Mouse (Mus musculus) heart, embryonic 16.5 days (tissue): ENCODE measurements at regions not wholly inside any gene's neighbourhood (a gene's known extent, or its start where the extent isn't known, plus 50 kb on each side); places are given as distances from the start of the nearest gene placed in this dataset.

ENCODE experiments used
- ATAC-seq: fragments of 200-750 bp; cut with Nextera tagmentation; replicated peaks from 2 replicates; pipeline ENCODE4 v1.8.0; 2017; ENCODE audit warnings: moderate number of reproducible peaks; ENCODE audit not compliant: insufficient read depth, low FRiP score; ENCODE audit errors: extremely low read depth
- H3K27ac ChIP-seq: fragments of 300-500 bp; sonication (generic); 2 replicates; pipeline ENCODE4 v1.5.1; 2014; ENCODE audit warnings: mild to moderate bottlenecking, low read length, control low read depth, moderate library complexity
- H3K27me3 ChIP-seq: fragments of 300-500 bp; sonication (generic); 2 replicates; pipeline ENCODE4 v1.6.1; 2014; ENCODE audit warnings: low read length, mixed read lengths; ENCODE audit not compliant: control insufficient read depth, insufficient read depth
- H3K36me3 ChIP-seq: fragments of 300-500 bp; sonication (generic); 2 replicates; pipeline ENCODE4 v1.6.1; 2014; ENCODE audit not compliant: control insufficient read depth, insufficient read depth
- H3K4me1 ChIP-seq: fragments of 300-500 bp; sonication (generic); 2 replicates; pipeline ENCODE4 v1.6.1; 2014; ENCODE audit warnings: low read length, mixed read lengths; ENCODE audit not compliant: control insufficient read depth, insufficient read depth
- H3K4me2 ChIP-seq: fragments of 300-500 bp; sonication (generic); 2 replicates; pipeline ENCODE4 v1.6.1; 2014; ENCODE audit warnings: low read depth, mild to moderate bottlenecking, control low read depth, low read length
- H3K4me3 ChIP-seq: fragments of 300-500 bp; sonication (generic); 2 replicates; pipeline ENCODE4 v1.5.1; 2014; ENCODE audit warnings: mild to moderate bottlenecking, control low read depth, low read length
- H3K9ac ChIP-seq: fragments of 300-500 bp; sonication (generic); 2 replicates; pipeline ENCODE4 v1.6.1; 2014; ENCODE audit warnings: low read length, control low read depth
- H3K9me3 ChIP-seq: fragments of 300-500 bp; sonication (generic); replicated peaks from 2 replicates; pipeline ENCODE4 v1.6.1; 2016; ENCODE audit warnings: low read length; ENCODE audit not compliant: control insufficient read depth
- WGBS: fragments of 180-500 bp; shearing (Covaris S2); extraction: QIAGEN DNeasy Blood & Tissue Kit; methylation state at CpG from one replicate; pipeline ENCODE4 v1.1.7; 2014; 5-methylcytosine and 5-hydroxymethylcytosine counted together

GRCm38 (mm10) chr3:138609749-138610148 lies 83.8 kb downstream of the Eif4e start:
- no peak overlapping the region for H3K4me2 ChIP-seq
- H3K27ac ChIP-seq: no peak overlapping the region
- no peaks in the 10 kb centered on the region for H3K9me3 ChIP-seq
- no peak for ATAC-seq
- H3K9ac ChIP-seq: no peak overlapping the region
- 69% methylated on average over 1 of the region's 1 CpGs for WGBS
- peaks cover 9% of the 10 kb centered on the region; the same call in 1 of the 2 replicates for H3K4me1 ChIP-seq
- H3K36me3 ChIP-seq: no peaks in the 10 kb centered on the region
- no peak overlapping the region for H3K4me3 ChIP-seq
- H3K27me3 ChIP-seq: no peaks in the 10 kb centered on the region

DNA sequence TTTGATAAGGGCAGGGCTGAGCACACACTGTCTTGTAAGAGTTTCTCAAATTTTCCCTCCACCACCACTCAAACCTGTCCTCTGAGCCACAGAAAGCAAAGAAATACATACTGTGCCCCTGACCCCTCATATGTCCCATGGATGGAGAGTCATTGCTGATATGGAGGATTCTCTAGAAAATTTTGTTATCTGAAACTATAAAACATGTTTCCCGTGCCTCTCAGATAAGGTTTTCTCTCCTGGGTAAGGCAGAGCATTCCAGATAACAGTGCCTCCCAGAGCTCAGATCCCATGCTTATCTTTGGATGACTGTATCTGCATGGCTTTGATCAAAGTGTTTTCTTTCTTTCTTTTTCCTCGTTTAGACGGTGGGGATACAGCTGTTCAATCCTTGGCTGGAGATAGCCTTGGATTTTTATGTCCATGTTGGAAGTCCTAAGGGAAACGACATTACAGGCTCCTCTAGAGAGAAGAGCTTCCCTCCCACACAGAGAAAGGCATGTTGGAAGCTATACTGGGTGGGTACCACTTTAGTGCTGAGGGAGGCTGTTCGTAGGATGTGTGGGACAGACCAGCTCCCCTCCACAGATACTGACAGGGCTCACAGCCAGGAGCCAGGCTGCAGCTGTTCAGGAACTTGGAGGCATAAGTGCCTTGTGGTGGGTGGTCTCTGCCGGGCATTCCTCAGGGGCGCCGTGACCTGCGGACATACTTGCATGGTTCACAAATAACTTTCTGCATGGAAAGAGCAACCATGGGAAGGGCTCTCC lies 87.1 kb downstream of the Eif4e start:
- peak; percentile 64 for ATAC-seq
- H3K4me2 ChIP-seq: peak overlapping the region; percentile 31; the same call in 1 of the 2 replicates
- no peaks in the 10 kb centered on the region for H3K36me3 ChIP-seq
- H3K9ac ChIP-seq: no peak overlapping the region
- H3K27me3 ChIP-seq: no peaks in the 10 kb centered on the region
- no peak overlapping the region for H3K27ac ChIP-seq
- WGBS: 8% methylated on average over 9 of the region's 9 CpGs
- H3K4me3 ChIP-seq: no peak overlapping the region; the same call in 1 of the 2 replicates
- peaks cover 9% of the 10 kb centered on the region; the same call in 1 of the 2 replicates for H3K4me1 ChIP-seq
- H3K9me3 ChIP-seq: no peaks in the 10 kb centered on the region

GRCm38 (mm10) chr3:138613680-138614079 lies 87.7 kb downstream of the Eif4e start:
- Histone ChIP-seq H3K4me3 (no peak overlapping the region), H3K4me1 (peaks cover 9% of the 10 kb centered on the region; the same call in 1 of the 2 replicates), H3K4me2 (peak overlapping the region; percentile 31; the same call in 1 of the 2 replicates), H3K27ac (no peak overlapping the region), H3K9me3 (no peaks in the 10 kb centered on the region), H3K27me3 (no peaks in the 10 kb centered on the region), H3K36me3 (no peaks in the 10 kb centered on the region), H3K9ac (no peak overlapping the region)
- WGBS: 72% methylated on average over 3 of the region's 3 CpGs
- ATAC-seq: no peak

DNA sequence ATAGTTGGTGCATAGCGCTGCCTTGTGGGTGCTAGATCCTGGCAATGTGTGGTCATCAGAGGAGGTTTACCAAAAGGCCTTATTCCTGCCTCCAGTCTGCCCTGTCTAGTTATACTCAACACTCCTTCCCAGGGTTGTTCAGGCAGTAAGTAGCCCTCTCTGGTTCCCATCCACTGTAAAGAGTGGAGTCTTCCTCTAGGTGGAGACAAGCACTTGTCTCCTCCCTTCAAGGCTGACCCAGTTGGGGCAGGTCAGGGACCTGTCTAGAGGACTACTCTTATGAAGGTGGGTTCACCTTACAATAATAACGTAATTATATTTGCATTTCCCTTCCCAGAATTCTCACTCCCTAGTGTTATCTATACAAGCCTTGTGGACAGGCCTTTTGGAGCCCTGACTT lies 88.9 kb downstream of the Eif4e start:
- Histone ChIP-seq H3K36me3 (no peaks in the 10 kb centered on the region), H3K9ac (no peak overlapping the region), H3K4me3 (no peak overlapping the region), H3K27ac (no peak overlapping the region), H3K4me1 (peaks cover 9% of the 10 kb centered on the region; the same call in 1 of the 2 replicates), H3K27me3 (no peaks in the 10 kb centered on the region), H3K9me3 (no peaks in the 10 kb centered on the region), H3K4me2 (no peak overlapping the region)
- 87% methylated on average over 2 of the region's 2 CpGs for WGBS
- ATAC-seq: no peak

- no peaks in the 10 kb centered on the region for H3K4me1 ChIP-seq
- no peaks in the 10 kb centered on the region for H3K27me3 ChIP-seq
- no peaks in the 10 kb centered on the region for H3K9me3 ChIP-seq
- H3K4me2 ChIP-seq: no peak overlapping the region
- no peak overlapping the region for H3K9ac ChIP-seq
- H3K27ac ChIP-seq: no peak overlapping the region
- no peak for ATAC-seq
- H3K4me3 ChIP-seq: no peak overlapping the region
- H3K36me3 ChIP-seq: no peaks in the 10 kb centered on the region
- 72% methylated on average over 4 of the region's 4 CpGs for WGBS
Observed at GRCm38 (mm10) chr3:138620263-138620662, 94.3 kb downstream of the Eif4e start.

- Histone ChIP-seq H3K27me3 (no peaks in the 10 kb centered on the region), H3K27ac (no peak overlapping the region), H3K4me2 (no peak overlapping the region), H3K4me1 (no peaks in the 10 kb centered on the region), H3K9me3 (no peaks in the 10 kb centered on the region), H3K9ac (no peak overlapping the region), H3K4me3 (no peak overlapping the region), H3K36me3 (no peaks in the 10 kb centered on the region)
- ATAC-seq: no peak
- WGBS: 88% methylated on average over 2 of the region's 2 CpGs
Observed at GRCm38 (mm10) chr3:138624128-138624527, 98.1 kb downstream of the Eif4e start.

DNA sequence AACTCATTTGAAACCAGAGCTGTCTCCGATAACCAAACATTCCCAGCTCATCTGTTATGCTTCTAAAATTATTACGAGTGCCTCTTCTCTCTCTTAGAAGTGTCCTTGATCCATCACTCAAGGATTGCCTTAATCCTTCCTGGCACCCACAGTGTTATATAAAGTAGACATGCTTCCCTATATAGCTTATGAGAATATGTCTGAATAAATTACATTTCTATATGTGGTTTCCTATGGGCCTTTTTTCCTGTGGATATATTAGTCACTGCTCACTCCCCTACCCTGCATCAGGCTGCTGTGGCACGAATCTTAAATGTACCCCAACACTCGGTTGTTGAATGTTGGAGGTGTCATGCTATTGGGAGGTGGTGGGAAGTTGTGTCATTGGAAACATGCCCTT lies 100.3 kb downstream of the Eif4e start:
- Histone ChIP-seq H3K9ac (no peak overlapping the region), H3K27ac (no peak overlapping the region), H3K4me2 (no peak overlapping the region), H3K9me3 (no peaks in the 10 kb centered on the region), H3K4me3 (no peak overlapping the region), H3K27me3 (no peaks in the 10 kb centered on the region), H3K36me3 (no peaks in the 10 kb centered on the region), H3K4me1 (no peaks in the 10 kb centered on the region)
- ATAC-seq: no peak
- WGBS: 77% methylated on average over 4 of the region's 4 CpGs

- H3K4me2 ChIP-seq: no peak overlapping the region
- H3K9ac ChIP-seq: no peak overlapping the region
- 86% methylated on average over 13 of the region's 13 CpGs for WGBS
- no peak overlapping the region for H3K4me3 ChIP-seq
- no peaks in the 10 kb centered on the region for H3K9me3 ChIP-seq
- H3K27ac ChIP-seq: no peak overlapping the region
- no peaks in the 10 kb centered on the region for H3K36me3 ChIP-seq
- H3K27me3 ChIP-seq: no peaks in the 10 kb centered on the region
- H3K4me1 ChIP-seq: no peaks in the 10 kb centered on the region
- ATAC-seq: no peak
Observed at GRCm38 (mm10) chr3:138630231-138630630, 104.3 kb downstream of the Eif4e start.

- ATAC-seq: no peak
- Histone ChIP-seq H3K9me3 (no peaks in the 10 kb centered on the region), H3K36me3 (no peaks in the 10 kb centered on the region), H3K27me3 (no peaks in the 10 kb centered on the region), H3K9ac (no peak overlapping the region), H3K27ac (no peak overlapping the region), H3K4me3 (no peak overlapping the region), H3K4me2 (no peak overlapping the region), H3K4me1 (no peaks in the 10 kb centered on the region)
- 58% methylated on average over 2 of the region's 2 CpGs for WGBS
Observed at GRCm38 (mm10) chr3:138632086-138632485, 106.1 kb downstream of the Eif4e start.
